Mouse (Mus musculus) heart, embryonic 14.5 days (tissue): ENCODE measurements at regions not wholly inside any gene's neighbourhood (a gene's known extent, or its start where the extent isn't known, plus 50 kb on each side); places are given as distances from the start of the nearest gene placed in this dataset.
"Not testable (repeated sequence)": the region's sequence is repeated elsewhere in the genome, so short reads cannot be mapped to it uniquely, and the experiment has no call there.

ENCODE experiments used
- ATAC-seq: fragments of 200-750 bp; cut with Nextera tagmentation; 2 replicates; pipeline ENCODE4 v1.8.0; 2017; ENCODE audit warnings: low read depth, moderate TSS enrichment; ENCODE audit not compliant: insufficient number of reproducible peaks, insufficient read depth, low FRiP score
- H3K27ac ChIP-seq, 2 experiments: fragments of 200-500 bp in 1 of 2; fragments of 300-500 bp in 1 of 2; sonication (generic) in 1 of 2; replicated peaks in 1 of 2; 2 replicates each; pipeline ENCODE4 v1.5.1; 2012 to 2014; ENCODE audit warnings: low read depth in 2 of 2, low read length in 2 of 2, control low read depth in 1 of 2, mild to moderate bottlenecking in 1 of 2, mixed read lengths in 1 of 2; ENCODE audit not compliant: control insufficient read depth in 1 of 2, insufficient read depth in 1 of 2
- H3K27me3 ChIP-seq: fragments of 300-500 bp; sonication (generic); 2 replicates; pipeline ENCODE4 v1.6.1; 2014; ENCODE audit warnings: mild to moderate bottlenecking, low read length, control low read depth; ENCODE audit not compliant: control insufficient read depth, insufficient read depth
- H3K36me3 ChIP-seq: fragments of 300-500 bp; sonication (generic); 2 replicates; pipeline ENCODE4 v1.6.1; 2014; ENCODE audit warnings: mild to moderate bottlenecking, control low read depth, low read length, mixed read lengths; ENCODE audit not compliant: control insufficient read depth, insufficient read depth
- H3K4me1 ChIP-seq, 2 experiments: fragments of 200-500 bp in 1 of 2; fragments of 300-500 bp in 1 of 2; sonication (generic) in 1 of 2; 2 replicates each; pipeline ENCODE4 v1.6.1; 2012 to 2014; ENCODE audit warnings: low read length in 2 of 2, control low read depth in 1 of 2, mixed read lengths in 1 of 2; ENCODE audit not compliant: control insufficient read depth in 2 of 2, insufficient read depth in 2 of 2
- H3K4me2 ChIP-seq: fragments of 300-500 bp; sonication (generic); 2 replicates; pipeline ENCODE4 v1.6.1; 2014; ENCODE audit warnings: mild to moderate bottlenecking, low read length
- H3K4me3 ChIP-seq, 2 experiments: fragments of 200-500 bp in 1 of 2; fragments of 300-500 bp in 1 of 2; sonication (generic) in 1 of 2; 2 replicates each; pipeline ENCODE4 v1.5.1; 2012 to 2014; ENCODE audit warnings: low read length in 2 of 2, mild to moderate bottlenecking in 2 of 2, control low read depth in 1 of 2, low read depth in 1 of 2, moderate library complexity in 1 of 2; ENCODE audit not compliant: control insufficient read depth in 1 of 2, insufficient read depth in 1 of 2
- H3K9ac ChIP-seq: fragments of 300-500 bp; sonication (generic); 2 replicates; pipeline ENCODE4 v1.6.1; 2014; ENCODE audit warnings: mild to moderate bottlenecking, low read length
- H3K9me3 ChIP-seq: fragments of 300-500 bp; sonication (generic); 2 replicates; pipeline ENCODE4 v1.6.1; 2016; ENCODE audit warnings: low read length, control low read depth; ENCODE audit not compliant: control insufficient read depth
- WGBS: fragments of 180-500 bp; shearing (Covaris S2); extraction: QIAGEN DNeasy Blood & Tissue Kit; methylation state at CpG from one replicate; pipeline ENCODE4 v1.1.7; 2014; 5-methylcytosine and 5-hydroxymethylcytosine counted together

- Histone ChIP-seq H3K36me3 (no peaks in the 10 kb centered on the region), H3K4me3 (no peak overlapping the region), H3K9ac (no peak overlapping the region), H3K27ac (no peak overlapping the region), H3K4me1 (peaks cover 25 to 32% of the 10 kb centered on the region in 2 experiments), H3K27me3 (no peaks in the 10 kb centered on the region), H3K4me2 (no peak overlapping the region), H3K9me3 (no peaks in the 10 kb centered on the region)
- no peak for ATAC-seq
- WGBS, result 81% methylated on average over 3 of the region's 3 CpGs
Measured at GRCm38 (mm10) chr12:8439957-8440356, 59.9 kb downstream of the Rhob start.

- WGBS, result 66% methylated on average over 4 of the region's 4 CpGs
Measured at GRCm38 (mm10) chr12:8439486-8439885, 60.3 kb downstream of the Rhob start.

GRCm38 (mm10) chr12:8438638-8439037 is 61.2 kb downstream of the Rhob start:
- 44% methylated on average over 4 of the region's 4 CpGs for WGBS
- no peak overlapping the region for H3K9ac ChIP-seq
- no peaks in the 10 kb centered on the region for H3K9me3 ChIP-seq
- no peak overlapping the region for H3K4me2 ChIP-seq
- peaks cover 24 to 31% of the 10 kb centered on the region in 2 experiments for H3K4me1 ChIP-seq
- H3K36me3 ChIP-seq, result no peaks in the 10 kb centered on the region
- no peaks in the 10 kb centered on the region for H3K27me3 ChIP-seq
- no peak overlapping the region for H3K4me3 ChIP-seq
- H3K27ac ChIP-seq, result no peak overlapping the region
- ATAC-seq, result no peak

More at GRCm38 (mm10) chr12:8439486-8439885, 60.3 kb downstream of the Rhob start:
- ATAC-seq, result no peak
- no peaks in the 10 kb centered on the region for H3K9me3 ChIP-seq
- no peak overlapping the region for H3K9ac ChIP-seq
- H3K36me3 ChIP-seq, result no peaks in the 10 kb centered on the region
- no peak overlapping the region for H3K4me2 ChIP-seq
- no peak overlapping the region for H3K27ac ChIP-seq
- no peaks in the 10 kb centered on the region for H3K27me3 ChIP-seq
- peaks cover 25 to 29% of the 10 kb centered on the region in 2 experiments for H3K4me1 ChIP-seq
- H3K4me3 ChIP-seq, result no peak overlapping the region

- no peak for ATAC-seq
- Histone ChIP-seq H3K27ac (0 out of 4 replicates have a peak overlapping the region, but pooled peaks of 1 of the 2 experiments have one; percentile 10), H3K27me3 (no peaks in the 10 kb centered on the region), H3K36me3 (no peaks in the 10 kb centered on the region), H3K4me2 (no peak overlapping the region), H3K9ac (no peak overlapping the region), H3K9me3 (no peaks in the 10 kb centered on the region), H3K4me3 (no peak overlapping the region), H3K4me1 (peaks cover 27 to 33% of the 10 kb centered on the region in 2 experiments)
- 68% methylated on average over 6 of the region's 6 CpGs for WGBS
Measured at GRCm38 (mm10) chr12:8436976-8437580, 62.7 kb downstream of the Rhob start.

GRCm38 (mm10) chr12:8436553-8436952 is 63.3 kb downstream of the Rhob start:
- H3K9ac ChIP-seq, result no peak overlapping the region
- no peaks in the 10 kb centered on the region for H3K9me3 ChIP-seq
- no peaks in the 10 kb centered on the region for H3K36me3 ChIP-seq
- H3K4me2 ChIP-seq, result no peak overlapping the region
- H3K27ac ChIP-seq, result 0 out of 4 replicates have a peak overlapping the region, but pooled peaks of 1 of the 2 experiments have one; percentile 10
- ATAC-seq, result no peak
- H3K27me3 ChIP-seq, result no peaks in the 10 kb centered on the region
- H3K4me3 ChIP-seq, result no peak overlapping the region
- WGBS, result 30% methylated on average over 5 of the region's 5 CpGs
- peaks cover 31 to 38% of the 10 kb centered on the region in 2 experiments for H3K4me1 ChIP-seq

- H3K9me3 ChIP-seq, H3K36me3 ChIP-seq, H3K27me3 ChIP-seq, ATAC-seq, H3K4me3 ChIP-seq, H3K9ac ChIP-seq, H3K4me2 ChIP-seq: not testable (repeated sequence)
- Histone ChIP-seq H3K27ac (0 out of 4 replicates have a peak overlapping the region, but pooled peaks of 1 of the 2 experiments have one; percentile 7), H3K4me1 (peaks cover 29 to 38% of the 10 kb centered on the region in 2 experiments)
- WGBS, result 70% methylated on average over 2 of the region's 3 CpGs
Measured at GRCm38 (mm10) chr12:8435651-8436348, 64.0 kb downstream of the Rhob start.

- no peaks in the 10 kb centered on the region for H3K36me3 ChIP-seq
- no peak overlapping the region for H3K4me2 ChIP-seq
- H3K4me3 ChIP-seq, result no peak overlapping the region
- 58% methylated on average over 5 of the region's 5 CpGs for WGBS
- H3K9ac ChIP-seq, result no peak overlapping the region
- H3K27me3 ChIP-seq, result no peaks in the 10 kb centered on the region; the same call in 1 of the 2 replicates
- H3K27ac ChIP-seq, result no peak overlapping the region
- peaks cover 7 to 20% of the 10 kb centered on the region in 2 experiments for H3K4me1 ChIP-seq
- ATAC-seq, result no peak
- no peaks in the 10 kb centered on the region for H3K9me3 ChIP-seq
Measured at GRCm38 (mm10) chr12:8428228-8428990, 71.4 kb downstream of the Rhob start.
